Mouse (Mus musculus): ENCODE results near the gene Oit3. TPM values are rescaled to one million over a fixed set of nuclear protein-coding genes. Genes with fewer than 3 reads are reported as not detected.

The Oit3 gene
- polyA plus RNA-seq, 1 experiment from 2014 or later: 26.8 TPM

- TF ChIP-seq CTCF (IDR thresholded peaks at IDR 0.05; ENCODE audit: low read depth) (peak; percentile 74), EP300 (IDR thresholded peaks at IDR 0.05; ENCODE audit: low read depth) (no peak)
- no peaks in the 10 kb centered on the region for H3K27me3 ChIP-seq (ENCODE audit: insufficient read depth, low read length)
- peaks cover 13% of the 10 kb centered on the region for H3K36me3 ChIP-seq (replicated peaks; ENCODE audit: insufficient read depth, low read length)
- H3K4me2 ChIP-seq (ENCODE audit: low read depth, low read length): no peak overlapping the region
- no peak overlapping the region for H3K4me3 ChIP-seq (ENCODE audit: low read depth, low read length)
- whole genome bisulfite sequencing (ENCODE audit: insufficient replicate concordance): 50% methylated on average over 5 of the region's 5 CpGs
- no peaks in the 10 kb centered on the region for H3K9me3 ChIP-seq (ENCODE audit: low read length)
- no peak overlapping the region for H3K27ac ChIP-seq (ENCODE audit: low read depth)
- DNase-seq (no peak), ATAC-seq (peak; percentile 55)
- H3K9ac ChIP-seq (replicated peaks): no peak overlapping the region
- no peaks in the 10 kb centered on the region for H3K4me1 ChIP-seq (ENCODE audit: insufficient read depth)
Measured at GRCm38 (mm10) chr10:59451839-59452238, 10.3 kb upstream of the Oit3 start.

DNA sequence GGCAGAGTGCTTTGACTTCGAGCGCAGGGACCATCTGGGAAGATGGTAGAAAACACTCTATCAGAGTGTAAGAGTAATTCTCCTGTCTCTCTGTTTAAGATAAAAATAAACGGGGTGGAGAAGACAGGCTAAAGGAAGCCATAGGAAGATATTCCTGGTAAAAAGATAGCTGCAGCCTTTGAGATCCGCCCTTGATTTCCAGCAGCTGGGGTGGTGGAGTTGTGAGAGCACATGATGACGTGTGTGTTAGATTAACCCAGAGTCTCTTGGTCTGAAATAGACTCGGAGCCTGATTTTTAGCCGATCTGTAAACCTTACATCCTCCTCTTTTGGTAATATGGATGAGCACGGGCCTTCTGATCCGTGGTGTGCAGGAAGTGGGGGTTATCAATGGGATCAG lies 6.0 kb upstream of the Oit3 start:
- Histone ChIP-seq H3K36me3 (replicated peaks; ENCODE audit: insufficient read depth, low read length) (peaks cover 13% of the 10 kb centered on the region; the same call in 1 of the 2 replicates), H3K4me3 (ENCODE audit: low read depth, low read length) (no peak overlapping the region), H3K27me3 (ENCODE audit: insufficient read depth, low read length) (no peaks in the 10 kb centered on the region), H3K9me3 (ENCODE audit: low read length) (no peaks in the 10 kb centered on the region), H3K9ac (replicated peaks) (no peak overlapping the region), H3K4me1 (ENCODE audit: insufficient read depth) (peaks cover 9% of the 10 kb centered on the region), H3K4me2 (ENCODE audit: low read depth, low read length) (no peak overlapping the region), H3K27ac (ENCODE audit: low read depth) (peak overlapping the region; percentile 39; the same call in 1 of the 2 replicates)
- ATAC-seq (no peak), DNase-seq (no peak)
- WGBS (ENCODE audit: insufficient replicate concordance): 63% methylated on average over 9 of the region's 9 CpGs
- TF ChIP-seq CTCF (IDR thresholded peaks at IDR 0.05; ENCODE audit: low read depth): no peak
- no peak for TF ChIP-seq EP300 (IDR thresholded peaks at IDR 0.05; ENCODE audit: low read depth)

DNA sequence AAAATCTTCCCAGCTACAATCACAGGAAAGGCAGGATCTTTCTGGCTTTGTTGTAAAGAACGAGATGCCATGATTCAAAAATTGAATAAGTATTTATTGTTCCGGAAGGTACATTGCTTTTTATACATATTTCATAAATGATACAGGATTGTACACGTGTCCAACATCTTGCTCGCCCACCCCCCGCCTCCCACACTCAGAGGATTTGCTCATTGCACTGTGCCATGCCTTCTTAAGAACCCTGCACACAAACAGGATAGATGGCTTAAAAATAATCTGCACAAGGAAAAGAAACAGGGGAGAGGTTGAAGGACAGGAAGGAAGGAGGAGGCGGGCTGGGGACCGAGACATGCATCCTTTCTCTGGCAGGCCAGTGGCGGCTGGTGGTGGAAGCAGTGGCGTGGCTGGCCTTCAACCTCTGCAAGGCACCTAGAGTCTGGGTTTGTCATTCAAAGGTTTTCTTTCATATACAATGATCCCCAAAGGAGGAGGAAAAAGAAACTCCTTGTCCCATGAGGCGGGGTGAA lies 5.4 kb upstream of the Oit3 start:
- DNase-seq (no peak), ATAC-seq (0 out of 2 replicates have a peak, but pooled peaks have one; percentile 14)
- WGBS (ENCODE audit: insufficient replicate concordance): 67% methylated on average over 10 of the region's 10 CpGs
- H3K4me1 ChIP-seq (ENCODE audit: insufficient read depth): peaks cover 12% of the 10 kb centered on the region
- no peak overlapping the region for H3K4me3 ChIP-seq (ENCODE audit: low read depth, low read length)
- H3K9me3 ChIP-seq (ENCODE audit: low read length): no peaks in the 10 kb centered on the region
- H3K27me3 ChIP-seq (ENCODE audit: insufficient read depth, low read length): no peaks in the 10 kb centered on the region
- no peak overlapping the region for H3K9ac ChIP-seq (replicated peaks)
- TF ChIP-seq EP300 (IDR thresholded peaks at IDR 0.05; ENCODE audit: low read depth): peak; percentile 46; the same call in 1 of the 2 replicates
- TF ChIP-seq CTCF (IDR thresholded peaks at IDR 0.05; ENCODE audit: low read depth): no peak
- no peak overlapping the region for H3K27ac ChIP-seq (ENCODE audit: low read depth)
- H3K4me2 ChIP-seq (ENCODE audit: low read depth, low read length): no peak overlapping the region
- peaks cover 13% of the 10 kb centered on the region; the same call in 1 of the 2 replicates for H3K36me3 ChIP-seq (replicated peaks; ENCODE audit: insufficient read depth, low read length)

DNA sequence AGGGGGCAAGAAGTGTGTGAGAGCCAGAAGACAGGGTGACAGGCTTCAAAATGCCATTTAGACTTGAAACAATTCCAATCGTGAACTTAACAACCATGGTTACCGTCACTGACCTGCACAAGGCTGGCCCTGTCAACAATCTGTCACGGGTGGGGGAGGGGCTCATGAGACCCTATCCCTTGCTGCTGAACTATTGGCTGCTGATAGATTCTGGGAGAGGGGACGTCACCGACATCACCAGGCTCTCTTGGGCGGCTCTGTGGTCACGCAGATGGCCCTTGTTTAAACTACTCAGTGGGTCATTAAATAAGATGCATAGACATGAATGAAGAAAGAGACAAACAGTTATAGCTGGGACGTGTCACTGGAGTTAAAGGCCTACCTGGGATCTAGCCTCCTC lies 3.1 kb upstream of the Oit3 start:
- Histone ChIP-seq H3K27me3 (ENCODE audit: insufficient read depth, low read length) (no peaks in the 10 kb centered on the region), H3K4me1 (ENCODE audit: insufficient read depth) (peaks cover 13% of the 10 kb centered on the region), H3K4me2 (ENCODE audit: low read depth, low read length) (no peak overlapping the region), H3K27ac (ENCODE audit: low read depth) (no peak overlapping the region), H3K9ac (replicated peaks) (no peak overlapping the region), H3K4me3 (ENCODE audit: low read depth, low read length) (no peak overlapping the region), H3K36me3 (replicated peaks; ENCODE audit: insufficient read depth, low read length) (peaks cover 4% of the 10 kb centered on the region; the same call in 1 of the 2 replicates), H3K9me3 (ENCODE audit: low read length) (no peaks in the 10 kb centered on the region)
- ATAC-seq (no peak), DNase-seq (no peak)
- WGBS (ENCODE audit: insufficient replicate concordance): 44% methylated on average over 8 of the region's 8 CpGs
- TF ChIP-seq CTCF (IDR thresholded peaks at IDR 0.05; ENCODE audit: low read depth): no peak
- no peak for TF ChIP-seq EP300 (IDR thresholded peaks at IDR 0.05; ENCODE audit: low read depth)

DNA sequence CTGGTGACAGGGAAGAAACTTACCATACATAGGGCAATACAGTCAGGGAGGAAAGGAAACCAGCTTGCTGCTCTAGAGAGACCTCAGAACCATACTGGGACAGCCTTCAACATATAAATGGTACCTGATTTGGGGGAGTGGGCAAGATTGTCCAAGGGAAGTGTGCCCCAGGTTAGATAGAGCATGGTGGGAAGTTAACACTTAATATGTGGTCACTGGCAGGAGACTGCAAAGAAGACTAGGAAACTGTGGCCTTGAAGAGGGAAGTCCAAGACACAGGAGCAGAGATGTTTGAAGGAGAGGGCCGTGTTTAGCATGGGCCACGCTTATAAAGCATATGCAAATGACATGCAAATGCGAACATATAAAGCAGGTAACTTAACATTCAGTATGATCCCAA lies 2.5 kb upstream of the Oit3 start:
- no peak overlapping the region for H3K4me3 ChIP-seq (ENCODE audit: low read depth, low read length)
- H3K4me1 ChIP-seq (ENCODE audit: insufficient read depth): peaks cover 16% of the 10 kb centered on the region

DNA sequence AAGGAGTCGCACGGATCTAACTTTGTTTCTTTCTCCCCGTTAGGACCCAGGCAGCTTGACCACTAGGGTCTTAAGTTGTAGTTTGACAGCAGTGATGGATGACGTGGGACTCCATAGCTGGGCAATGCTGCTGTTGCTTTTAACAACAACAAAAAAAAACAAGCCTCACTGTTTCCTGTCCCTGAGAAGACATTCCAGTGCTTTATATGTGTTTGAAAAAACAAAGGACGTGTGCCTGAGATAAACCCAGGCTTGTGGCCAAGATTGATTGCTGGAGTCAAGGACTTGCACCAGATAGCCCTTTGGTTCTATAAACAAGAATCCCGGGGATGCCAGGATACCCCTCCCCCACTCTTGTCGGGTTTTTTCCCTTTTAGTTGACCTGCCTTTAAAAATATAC lies 1.6 kb upstream of the Oit3 start:
- Histone ChIP-seq H3K36me3 (replicated peaks; ENCODE audit: insufficient read depth, low read length) (no peaks in the 10 kb centered on the region; the same call in 1 of the 2 replicates), H3K27me3 (ENCODE audit: insufficient read depth, low read length) (no peaks in the 10 kb centered on the region), H3K4me2 (ENCODE audit: low read depth, low read length) (peak overlapping the region; percentile 39; the same call in 1 of the 2 replicates), H3K4me3 (ENCODE audit: low read depth, low read length) (no peak overlapping the region), H3K4me1 (ENCODE audit: insufficient read depth) (peaks cover 16% of the 10 kb centered on the region), H3K9me3 (ENCODE audit: low read length) (no peaks in the 10 kb centered on the region), H3K9ac (replicated peaks) (no peak overlapping the region), H3K27ac (ENCODE audit: low read depth) (peak overlapping the region; percentile 58)
- peak; percentile 72 for DNase-seq
- peak; percentile 72 for TF ChIP-seq EP300 (IDR thresholded peaks at IDR 0.05; ENCODE audit: low read depth)
- TF ChIP-seq CTCF (IDR thresholded peaks at IDR 0.05; ENCODE audit: low read depth): no peak
- ATAC-seq: peak; percentile 73
- 9% methylated on average over 7 of the region's 7 CpGs for WGBS (ENCODE audit: insufficient replicate concordance)

More for the DNA sequence above, 2.5 kb upstream of the Oit3 start:
- H3K9ac ChIP-seq (replicated peaks): no peak overlapping the region
- H3K4me2 ChIP-seq (ENCODE audit: low read depth, low read length): no peak overlapping the region
- ATAC-seq: no peak
- TF ChIP-seq CTCF (IDR thresholded peaks at IDR 0.05; ENCODE audit: low read depth) (no peak), EP300 (IDR thresholded peaks at IDR 0.05; ENCODE audit: low read depth) (no peak)
- no peak overlapping the region for H3K27ac ChIP-seq (ENCODE audit: low read depth)
- no peaks in the 10 kb centered on the region for H3K27me3 ChIP-seq (ENCODE audit: insufficient read depth, low read length)
- DNase-seq: no peak
- H3K9me3 ChIP-seq (ENCODE audit: low read length): no peaks in the 10 kb centered on the region
- WGBS (ENCODE audit: insufficient replicate concordance): 35% methylated on average over 3 of the region's 3 CpGs
- H3K36me3 ChIP-seq (replicated peaks; ENCODE audit: insufficient read depth, low read length): peaks cover 2% of the 10 kb centered on the region; the same call in 1 of the 2 replicates

Data from liver, postnatal 0 days (tissue).